In genomic region chr5:141139361-141139912, GRCm38 (mm10) we compare ENCODE assay signal across 10 mouse cellular contexts.
DNase-seq lines count a peak whose midpoint lies in the region; ATAC-seq and TF ChIP-seq lines count a peak whose summit lies in the region.
"Had no signal": no experiment of that assay in that cellular context is flagged by ENCODE, and none has a peak within 500 bp of the region (broad histone marks: within the 10 kb centered on the region; RNA-seq: fewer than 3 reads in every experiment).

No protein-coding gene starts in this region.

- peak overlapping the region; percentile 27 for H3K4me3 ChIP-seq in layer of hippocampus, adult 2 months
- no peak overlapping the region for H3K4me3 ChIP-seq in forebrain, embryonic 12.5 days (replicated peaks)
- H3K4me3 ChIP-seq in hindbrain, embryonic 16.5 days (ENCODE audit: low read length): no peak overlapping the region
- no peak overlapping the region for H3K4me3 ChIP-seq in neural tube, embryonic 13.5 days
- H3K4me3 ChIP-seq: liver, embryonic 15.5 days had no signal

- no peak overlapping the region; the same call in 1 of the 2 replicates for H3K9ac ChIP-seq in forebrain, embryonic 12.5 days
- peak overlapping the region; percentile 35; the same call in 1 of the 2 replicates for H3K9ac ChIP-seq in hindbrain, embryonic 16.5 days (ENCODE audit: low read depth, low read length)
- H3K9ac ChIP-seq in neural tube, embryonic 13.5 days: 0 out of 2 replicates have a peak overlapping the region, but pooled peaks have one; percentile 22
- H3K9ac ChIP-seq: liver, embryonic 15.5 days had no signal

- no peaks in the 10 kb centered on the region for H3K9me3 ChIP-seq in forebrain, embryonic 12.5 days
- H3K9me3 ChIP-seq in hindbrain, embryonic 16.5 days (ENCODE audit: control insufficient read depth, low read length): no peaks in the 10 kb centered on the region
- no peaks in the 10 kb centered on the region for H3K9me3 ChIP-seq in neural tube, embryonic 13.5 days
- H3K9me3 ChIP-seq: liver, embryonic 15.5 days had no signal

- no peaks in the 10 kb centered on the region for H3K36me3 ChIP-seq in forebrain, embryonic 12.5 days (replicated peaks)
- no peaks in the 10 kb centered on the region for H3K36me3 ChIP-seq in hindbrain, embryonic 16.5 days (ENCODE audit: control insufficient read depth, insufficient read depth, low read length)
- no peaks in the 10 kb centered on the region for H3K36me3 ChIP-seq in neural tube, embryonic 13.5 days
- H3K36me3 ChIP-seq: liver, embryonic 15.5 days had no signal

- H3K4me1 ChIP-seq in forebrain, embryonic 12.5 days: peaks cover 24% of the 10 kb centered on the region
- H3K4me1 ChIP-seq in hindbrain, embryonic 16.5 days (ENCODE audit: control insufficient read depth, insufficient read depth, low read depth, low read length): peaks cover 13% of the 10 kb centered on the region
- peaks cover 18% of the 10 kb centered on the region for H3K4me1 ChIP-seq in neural tube, embryonic 13.5 days (replicated peaks)
- H3K4me1 ChIP-seq: liver, embryonic 15.5 days had no signal

- no peak overlapping the region for H3K27ac ChIP-seq in layer of hippocampus, adult 2 months
- H3K27ac ChIP-seq in forebrain, embryonic 12.5 days: peak overlapping the region; percentile 53
- H3K27ac ChIP-seq in hindbrain, embryonic 16.5 days (ENCODE audit: low read depth, low read length): no peak overlapping the region
- peak overlapping the region; percentile 64 for H3K27ac ChIP-seq in neural tube, embryonic 13.5 days (replicated peaks)
- H3K27ac ChIP-seq: liver, embryonic 15.5 days had no signal

- WGBS in forebrain, embryonic 12.5 days: 12% methylated on average over 14 of the region's 14 CpGs
- WGBS in hindbrain, embryonic 16.5 days: 20% methylated on average over 14 of the region's 14 CpGs
- 20% methylated on average over 14 of the region's 14 CpGs for WGBS in neural tube, embryonic 13.5 days

- TF ChIP-seq CTCF in layer of hippocampus, adult 2 months (conservative IDR thresholded peaks at IDR 0.05): no peak

- ATAC-seq in forebrain, embryonic 12.5 days (ENCODE audit: low FRiP score): no peak
- no peak for ATAC-seq in hindbrain, embryonic 16.5 days
- ATAC-seq in neural tube, embryonic 13.5 days (ENCODE audit: low read depth): no peak

- peak overlapping the region; percentile 40 for H3K4me2 ChIP-seq in forebrain, embryonic 12.5 days
- peak overlapping the region; percentile 4 for H3K4me2 ChIP-seq in hindbrain, embryonic 16.5 days (ENCODE audit: low read length)
- H3K4me2 ChIP-seq in neural tube, embryonic 13.5 days: peak overlapping the region; percentile 38
- H3K4me2 ChIP-seq: liver, embryonic 15.5 days had no signal

- H3K27me3 ChIP-seq in forebrain, embryonic 12.5 days: peaks cover 11% of the 10 kb centered on the region; the same call in 1 of the 2 replicates
- H3K27me3 ChIP-seq in hindbrain, embryonic 16.5 days (replicated peaks; ENCODE audit: control insufficient read depth, insufficient read depth, low read length): no peaks in the 10 kb centered on the region
- no peaks in the 10 kb centered on the region for H3K27me3 ChIP-seq in neural tube, embryonic 13.5 days
- H3K27me3 ChIP-seq: liver, embryonic 15.5 days had no signal

- no peak for DNase-seq in layer of hippocampus, adult 2 months (ENCODE audit: low spot score in 2 of 2)
- DNase-seq in layer of hippocampus, postnatal 25 days (ENCODE audit: extremely low spot score in 1 of 2, low spot score in 1 of 2): no peak
- DNase-seq in layer of hippocampus, postnatal 14 days (ENCODE audit: low spot score in 2 of 2): no peak
- no peak for DNase-seq in left cerebral cortex, adult 11 months (ENCODE audit: low spot score)
- DNase-seq: gastrocnemius, postnatal 36 days; spleen, adult 18-20 months had no signal

Comparison
In these comparisons a context has a peak if more than half of its experiments do, and no peak if none do; other contexts are left out.
1. H3K27ac ChIP-seq: peak in forebrain, embryonic 12.5 days (single experiment) and neural tube, embryonic 13.5 days (single experiment); none in layer of hippocampus, adult 2 months (single experiment) and hindbrain, embryonic 16.5 days (single experiment).
2. Peak in every context shown above with its lines, with median percentiles within 50 percentile points of each other: H3K4me2 ChIP-seq.